Comparison of ENCODE assay signal across 16 mouse cellular contexts in genomic region chr1:21419370-21419769, GRCm38 (mm10). TPM values are rescaled to one million over a fixed set of nuclear protein-coding genes. Genes with fewer than 3 reads are reported as not detected.
DNase-seq lines count a peak whose midpoint lies in the region; ATAC-seq and TF ChIP-seq lines count a peak whose summit lies in the region.
"Had no signal": no experiment of that assay in that cellular context is flagged by ENCODE, and none has a peak within 500 bp of the region (broad histone marks: within the 10 kb centered on the region; RNA-seq: fewer than 3 reads in every experiment).

No protein-coding gene starts in this region.

- no peaks in the 10 kb centered on the region for H3K36me3 ChIP-seq in heart, postnatal 0 days (replicated peaks; ENCODE audit: control insufficient read depth, insufficient read depth, low read length)
- H3K36me3 ChIP-seq in limb, embryonic 14.5 days (ENCODE audit: control insufficient read depth, insufficient read depth, low read length), result no peaks in the 10 kb centered on the region
- H3K36me3 ChIP-seq in limb, embryonic 10.5 days, result no peaks in the 10 kb centered on the region
- H3K36me3 ChIP-seq: embryonic facial prominence, embryonic 15.5 days; heart, embryonic 10.5 days; neural tube, embryonic 13.5 days had no signal

- H3K9ac ChIP-seq in heart, postnatal 0 days (replicated peaks; ENCODE audit: low read depth, low read length), result no peak overlapping the region
- no peak overlapping the region for H3K9ac ChIP-seq in limb, embryonic 14.5 days (ENCODE audit: low read depth, low read length, severe bottlenecking)
- H3K9ac ChIP-seq: embryonic facial prominence, embryonic 15.5 days; neural tube, embryonic 13.5 days had no signal

- H3K4me1 ChIP-seq in heart, postnatal 0 days (ENCODE audit: control insufficient read depth, insufficient read depth), result no peaks in the 10 kb centered on the region
- no peaks in the 10 kb centered on the region for H3K4me1 ChIP-seq in limb, embryonic 14.5 days (ENCODE audit: control insufficient read depth, insufficient read depth, low read length)
- H3K4me1 ChIP-seq in limb, embryonic 10.5 days, result no peaks in the 10 kb centered on the region
- H3K4me1 ChIP-seq: embryonic facial prominence, embryonic 15.5 days; neural tube, embryonic 13.5 days had no signal

- H3K27me3 ChIP-seq in heart, postnatal 0 days (ENCODE audit: control insufficient read depth, insufficient read depth, low read length), result no peaks in the 10 kb centered on the region
- no peaks in the 10 kb centered on the region for H3K27me3 ChIP-seq in limb, embryonic 14.5 days (ENCODE audit: control insufficient read depth, insufficient read depth, low read length)
- H3K27me3 ChIP-seq in limb, embryonic 10.5 days (ENCODE audit: low read depth, poor library complexity, severe bottlenecking), result no peaks in the 10 kb centered on the region
- H3K27me3 ChIP-seq: embryonic facial prominence, embryonic 15.5 days; neural tube, embryonic 13.5 days had no signal

- H3K4me2 ChIP-seq in heart, postnatal 0 days (ENCODE audit: low read depth, low read length), result no peak overlapping the region
- no peak overlapping the region for H3K4me2 ChIP-seq in limb, embryonic 14.5 days (replicated peaks; ENCODE audit: low read depth, low read length, severe bottlenecking)
- H3K4me2 ChIP-seq: embryonic facial prominence, embryonic 15.5 days; neural tube, embryonic 13.5 days had no signal

- no peak for ATAC-seq in heart, postnatal 0 days (ENCODE audit: insufficient read depth, low read depth)
- ATAC-seq in limb, embryonic 14.5 days (ENCODE audit: low FRiP score, low read depth), result no peak

- intact Hi-C loops in heart, postnatal 25 days (cut with DNase I), result loop anchor here (2.0 kb wide), 1 partner anchor 547 kb away; no protein-coding TSS in a partner anchor

- no peaks in the 10 kb centered on the region for H3K9me3 ChIP-seq in heart, postnatal 0 days (replicated peaks; ENCODE audit: control insufficient read depth, low read length)
- no peaks in the 10 kb centered on the region for H3K9me3 ChIP-seq in limb, embryonic 14.5 days (ENCODE audit: control insufficient read depth, low read length)
- H3K9me3 ChIP-seq in limb, embryonic 10.5 days (replicated peaks), result no peaks in the 10 kb centered on the region
- H3K9me3 ChIP-seq: embryonic facial prominence, embryonic 15.5 days; heart, embryonic 10.5 days; neural tube, embryonic 13.5 days had no signal

- TF ChIP-seq EP300 in heart, postnatal 0 days (IDR thresholded peaks at IDR 0.05; ENCODE audit: low read depth), result no peak

- TF ChIP-seq POLR2A in limb, embryonic 14.5 days (IDR thresholded peaks at IDR 0.05; ENCODE audit: borderline replicate concordance, extremely low read depth, insufficient read depth, insufficient read length), result no peak
- no peak for TF ChIP-seq POLR2A in brain, embryonic 14.5 days (IDR thresholded peaks at IDR 0.05; ENCODE audit: borderline replicate concordance, extremely low read depth, insufficient read depth, insufficient read length, poor library complexity, severe bottlenecking)

- H3K4me3 ChIP-seq in heart, postnatal 0 days (ENCODE audit: low read depth, low read length), result no peak overlapping the region
- no peak overlapping the region for H3K4me3 ChIP-seq in limb, embryonic 14.5 days (replicated peaks; ENCODE audit: low read length)
- no peak overlapping the region for H3K4me3 ChIP-seq in limb, embryonic 10.5 days
- H3K4me3 ChIP-seq: embryonic facial prominence, embryonic 15.5 days; heart, embryonic 10.5 days; neural tube, embryonic 13.5 days had no signal

- DNase-seq in heart, postnatal 0 days (ENCODE audit: low spot score), result no peak
- DNase-seq in heart, postnatal 25 days (ENCODE audit: low spot score), result no peak
- peak; percentile 26 for DNase-seq in limb, embryonic 14.5 days (ENCODE audit: low spot score)
- DNase-seq in limb, embryonic 10.5 days (ENCODE audit: low spot score), result no peak
- peak; percentile 61 for DNase-seq in brain, embryonic 14.5 days (ENCODE audit: low read depth)
- DNase-seq in right cerebral cortex, adult 2 months (ENCODE audit: low spot score in 2 of 2), result peak; percentile 46 to 56
- no peak for DNase-seq in spleen, postnatal 10 days (ENCODE audit: low spot score in 2 of 2)
- DNase-seq in c-Kit-positive CD71-positive TER-119-positive erythroid progenitor cells, embryonic 14.5 days (ENCODE audit: low spot score), result no peak
- DNase-seq: adrenal gland, postnatal 25 days had no signal

- TF ChIP-seq CTCF in heart, postnatal 0 days (IDR thresholded peaks at IDR 0.05; ENCODE audit: low read depth), result peak; percentile 52
- 0 out of 2 replicates have a peak, but pooled peaks have one; percentile 21 for TF ChIP-seq CTCF in brain, embryonic 14.5 days (IDR thresholded peaks at IDR 0.05; ENCODE audit: borderline replicate concordance, extremely low read depth, insufficient read depth, insufficient read length)

- H3K27ac ChIP-seq in heart, postnatal 0 days (ENCODE audit: low read depth), result no peak overlapping the region
- no peak overlapping the region for H3K27ac ChIP-seq in limb, embryonic 14.5 days (replicated peaks; ENCODE audit: low read depth, low read length)
- H3K27ac ChIP-seq in limb, embryonic 10.5 days, result no peak overlapping the region
- H3K27ac ChIP-seq: embryonic facial prominence, embryonic 15.5 days; heart, embryonic 10.5 days; macrophage; neural tube, embryonic 13.5 days had no signal

RNA-seq across cellular contexts. Expression of gene Khdc1b, which starts 36.0 kb away (rescaled TPM):
- not detected in 2 replicates for total RNA-seq in heart, postnatal 0 days (2014; rRNA removed; ENCODE audit: low replicate concordance)
- not detected in 2 replicates for polyA plus RNA-seq in heart, postnatal 0 days (2015; fragmentation: Nextera tagmentation; extraction: Ambion mirVana)
- total RNA-seq in heart, postnatal 25 days (2021), result not detected
- polyA plus RNA-seq in limb, embryonic 14.5 days (2012; rRNA removed), result not detected in 2 replicates
- 0.08 and 0.23 TPM in 2 replicates for polyA plus RNA-seq in limb, embryonic 14.5 days (2014; fragmentation: Nextera tagmentation; extraction: Ambion mirVana)
- 0.13 TPM in 1 of 2 replicates, not detected in the other for polyA plus RNA-seq in limb, embryonic 10.5 days (2016; fragmentation: Nextera tagmentation; extraction: Ambion mirVana)
- not detected in 2 replicates for polyA plus RNA-seq in brain, embryonic 14.5 days (2012; rRNA removed)
- total RNA-seq: adrenal gland, postnatal 25 days; layer of hippocampus, adult 8-10 months; MEL had no signal
- polyA plus RNA-seq: macrophage; testis, adult 2 months had no signal

RNA-seq across cellular contexts. Expression of gene Khdc1c, which starts 51.2 kb away (rescaled TPM):
- not detected in 2 replicates for total RNA-seq in heart, postnatal 0 days (2014; rRNA removed; ENCODE audit: low replicate concordance)
- not detected in 2 replicates for polyA plus RNA-seq in heart, postnatal 0 days (2015; fragmentation: Nextera tagmentation; extraction: Ambion mirVana)
- not detected for total RNA-seq in heart, postnatal 25 days (2021)
- not detected in 2 replicates for polyA plus RNA-seq in limb, embryonic 14.5 days (2012; rRNA removed)
- not detected in 2 replicates for polyA plus RNA-seq in limb, embryonic 14.5 days (2014; fragmentation: Nextera tagmentation; extraction: Ambion mirVana)
- polyA plus RNA-seq in limb, embryonic 10.5 days (2016; fragmentation: Nextera tagmentation; extraction: Ambion mirVana), result not detected in 2 replicates
- not detected in 2 replicates for polyA plus RNA-seq in brain, embryonic 14.5 days (2012; rRNA removed)
- total RNA-seq: adrenal gland, postnatal 25 days; layer of hippocampus, adult 8-10 months; MEL had no signal
- polyA plus RNA-seq: embryonic facial prominence, embryonic 15.5 days; heart, embryonic 10.5 days; macrophage; neural tube, embryonic 13.5 days; testis, adult 2 months had no signal

Comparison
In these comparisons a context has a peak if more than half of its experiments do, and no peak if none do; other contexts are left out.
1. DNase-seq: peak in limb, embryonic 14.5 days (single experiment), brain, embryonic 14.5 days (single experiment) and right cerebral cortex, adult 2 months (2 of 2); none in heart, postnatal 0 days (single experiment), heart, postnatal 25 days (single experiment), limb, embryonic 10.5 days (single experiment), spleen, postnatal 10 days (0 of 2) and c-Kit-positive CD71-positive TER-119-positive erythroid progenitor cells, embryonic 14.5 days (single experiment).